Mouse (Mus musculus) T-helper 17 cell (primary cell): ENCODE data around the gene Ikzf3.

ENCODE experiments used
- in situ Hi-C, 2 experiments: fragments of 300-600 bp; cut with MboI, MseI; formaldehyde crosslinking; loops; 1 replicate in 1 of 2; 2 replicates in 1 of 2; pipeline ENCODE4 v1.15.1; 2025; ENCODE audit warnings: high pct_unique_total_duplicates in 2 of 2

Gene Ikzf3

DNA sequence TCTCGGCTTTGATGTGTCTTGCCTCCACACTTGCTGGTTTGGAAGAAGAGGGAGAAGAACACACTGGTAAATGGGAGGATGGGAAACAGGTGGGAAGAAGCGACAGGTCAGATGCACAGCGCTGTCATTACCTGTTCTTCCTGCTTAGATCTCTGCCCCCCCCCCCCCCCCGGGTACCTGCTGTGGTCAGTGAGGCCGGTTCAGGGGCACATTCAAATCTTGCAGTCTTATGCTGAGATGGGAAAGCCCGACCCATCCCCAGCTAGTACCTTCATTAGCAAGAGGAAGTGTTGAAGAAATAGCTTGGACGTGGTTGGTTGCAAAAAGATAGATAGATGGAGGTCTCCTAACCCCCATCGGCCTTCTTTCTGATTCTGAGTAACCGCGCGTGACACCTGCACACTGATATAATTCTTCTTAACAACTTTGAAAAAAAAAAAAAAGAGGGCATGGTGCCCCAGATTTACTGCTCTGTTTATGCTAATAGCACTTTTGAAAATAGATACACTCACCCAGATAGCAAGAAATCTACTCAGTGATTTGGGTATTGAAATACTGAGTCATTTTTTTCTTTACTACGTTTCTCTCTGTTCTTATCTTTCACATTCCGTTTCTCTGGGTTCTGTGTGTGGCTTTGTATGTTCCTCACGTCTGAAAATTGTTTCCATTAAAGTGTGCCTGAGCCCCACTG lies 68.7 kb downstream of the Ikzf3 start:
- in situ Hi-C loops: loop anchor here in 1 of 2 experiments (5.0 to 10.0 kb wide), 2 partner anchors 298 to 470 kb away; partner anchors contain the start of gene Nr1d1

DNA sequence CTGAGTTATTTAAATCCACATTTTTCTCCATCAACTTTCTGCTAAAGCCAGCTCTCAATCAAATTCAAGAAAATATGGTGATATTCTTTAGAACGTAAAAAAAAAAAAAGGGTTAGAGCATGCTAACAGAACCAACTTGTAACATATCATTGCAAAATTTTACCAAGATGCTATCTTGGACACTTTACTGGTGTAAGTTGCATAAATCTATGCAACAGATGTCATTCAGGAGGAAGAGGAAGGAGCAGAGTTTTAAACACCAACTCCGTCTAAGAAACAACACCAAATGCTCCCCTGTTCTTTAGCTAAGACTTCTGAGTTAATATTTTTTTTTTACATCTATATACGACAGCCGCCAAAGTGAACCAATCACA lies 69.4 kb downstream of the Ikzf3 start:
- in situ Hi-C loops: loop anchor here in 1 of 2 experiments (5.0 to 10.0 kb wide), 2 partner anchors 298 to 471 kb away; partner anchors contain the start of gene Nr1d1

DNA sequence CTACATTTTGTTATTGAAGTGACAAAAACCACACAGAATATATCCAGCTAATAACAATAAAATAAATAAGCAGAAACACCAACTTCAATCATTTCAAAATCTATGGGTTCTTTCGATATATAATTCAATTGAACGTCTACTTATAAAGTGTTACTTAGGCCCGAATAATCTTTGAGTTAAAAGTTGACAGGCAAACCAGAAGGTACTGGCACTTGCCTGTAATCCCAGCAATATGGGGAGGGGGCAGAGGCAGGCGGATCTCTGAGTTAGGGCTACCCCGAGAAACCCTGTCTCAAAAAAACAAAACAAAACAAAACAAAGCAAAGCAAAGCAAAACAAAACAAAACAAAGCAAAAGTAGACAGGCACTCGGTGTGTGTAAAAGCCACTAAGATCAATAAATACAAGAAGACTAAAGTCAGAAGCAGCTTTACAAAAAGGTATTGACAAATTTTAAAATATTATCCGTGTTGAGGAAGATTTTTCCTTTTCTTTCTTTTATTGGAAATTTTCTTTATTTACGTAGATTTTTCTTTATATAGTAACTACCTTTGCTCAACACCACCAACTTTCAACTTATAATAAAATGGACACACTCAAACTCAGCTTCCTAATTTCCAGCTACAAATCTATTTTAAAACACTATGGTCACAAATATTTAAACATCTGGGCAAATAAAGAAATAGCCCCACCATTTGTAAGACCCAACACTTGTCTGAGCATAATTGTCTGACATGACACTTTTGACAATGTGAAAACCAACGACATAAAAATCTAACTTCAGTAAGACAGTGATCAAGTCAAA lies 70.0 kb downstream of the Ikzf3 start:
- in situ Hi-C loops: loop anchor here in 1 of 2 experiments (5.0 to 10.0 kb wide), 2 partner anchors 299 to 471 kb away; partner anchors contain the start of gene Nr1d1

DNA sequence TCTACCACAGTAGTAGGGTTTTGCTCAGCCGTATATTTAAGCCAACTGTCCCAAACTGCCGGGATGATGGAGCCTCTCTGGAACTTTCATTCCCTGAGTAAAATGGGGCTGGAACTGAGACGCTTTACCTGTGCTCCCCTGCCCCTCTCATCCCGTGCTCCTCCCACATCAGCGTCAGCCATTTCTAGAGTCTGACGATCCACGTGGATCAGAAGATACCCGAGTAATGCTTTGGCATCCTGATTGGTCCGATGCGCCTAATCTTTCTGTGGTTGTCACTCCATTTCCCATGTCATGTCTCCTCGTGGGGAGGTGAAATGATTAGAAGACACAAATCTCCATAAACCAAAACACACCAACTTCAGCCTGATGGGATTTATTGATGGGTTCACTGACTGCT lies 70.9 kb downstream of the Ikzf3 start:
- in situ Hi-C loops: loop anchor here in 1 of 2 experiments (5.0 to 10.0 kb wide), 2 partner anchors 300 to 472 kb away; partner anchors contain the start of gene Nr1d1

DNA sequence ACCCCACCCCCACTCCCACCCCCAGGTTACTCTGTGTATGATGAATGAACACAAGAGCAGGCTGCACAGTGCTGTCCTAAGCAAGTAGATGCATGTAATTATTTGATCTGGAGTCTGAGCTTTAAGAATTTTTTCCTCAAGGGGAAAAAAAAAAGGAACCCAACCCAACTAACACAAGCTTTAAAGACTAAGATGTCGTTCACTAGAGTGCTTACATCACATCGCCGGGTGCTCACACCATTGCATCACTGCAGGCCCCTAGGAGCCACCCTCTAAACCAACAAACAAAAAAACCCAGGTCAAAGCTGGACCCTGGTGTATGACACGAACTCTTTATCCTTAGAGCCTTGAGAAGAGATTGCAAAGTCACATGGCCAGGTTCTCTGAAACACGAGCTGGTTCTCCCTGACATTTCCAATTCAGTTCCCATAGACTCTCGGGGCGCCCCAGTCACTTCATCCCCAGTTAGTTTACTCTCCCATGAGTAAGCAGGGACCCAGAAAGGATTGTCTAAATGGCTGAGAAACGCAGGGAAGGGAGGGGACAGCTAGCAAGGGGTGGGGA lies 71.8 kb downstream of the Ikzf3 start:
- in situ Hi-C loops: loop anchor here in 1 of 2 experiments (10.0 kb wide), 1 partner anchor 301 kb away; the partner anchor contains the start of gene Nr1d1

DNA sequence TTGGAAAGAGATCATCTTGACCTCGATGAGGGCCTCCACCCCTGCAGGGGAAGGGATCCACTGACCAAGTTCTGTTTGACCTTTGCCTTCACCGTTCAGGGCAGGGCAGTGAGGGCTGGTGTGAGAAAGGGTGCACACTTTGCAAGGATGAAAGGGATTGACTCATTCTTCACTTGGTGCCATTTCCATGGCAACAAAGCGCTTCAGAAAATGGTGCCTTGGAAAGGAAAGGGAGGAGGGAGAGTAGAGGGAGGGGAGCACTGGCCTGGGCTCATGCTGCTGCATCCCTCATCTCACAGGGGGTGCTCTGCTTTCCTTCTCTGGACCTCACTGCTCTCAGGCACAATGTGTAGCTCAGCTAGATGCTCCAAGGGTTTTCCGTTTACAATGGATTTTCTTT lies 73.1 kb downstream of the Ikzf3 start:
- in situ Hi-C loops: loop anchor here in 1 of 2 experiments (10.0 kb wide), 1 partner anchor 302 kb away; the partner anchor contains the start of gene Nr1d1

DNA sequence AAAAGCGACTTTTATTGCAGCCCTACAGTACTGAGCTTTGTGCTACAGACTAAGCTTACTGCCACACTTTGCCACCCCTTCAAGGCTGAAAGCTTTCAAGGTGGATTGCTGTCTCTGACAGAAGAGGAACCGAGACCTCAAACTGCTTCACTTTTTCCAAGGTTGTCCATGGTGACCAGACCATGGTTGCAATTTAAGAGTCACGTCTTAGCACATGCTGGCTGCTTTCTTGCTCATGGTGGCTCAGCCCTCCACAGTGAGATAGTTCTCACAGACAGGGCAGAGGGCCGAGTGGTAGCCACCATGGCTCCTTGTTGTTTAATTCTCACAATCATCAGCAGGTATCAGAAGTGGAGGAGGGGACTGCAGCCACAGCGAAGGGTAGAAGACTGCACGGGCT lies 75.0 kb downstream of the Ikzf3 start:
- in situ Hi-C loops: loop anchor here in 1 of 2 experiments (10.0 kb wide), 1 partner anchor 304 kb away; the partner anchor contains the start of gene Nr1d1

DNA sequence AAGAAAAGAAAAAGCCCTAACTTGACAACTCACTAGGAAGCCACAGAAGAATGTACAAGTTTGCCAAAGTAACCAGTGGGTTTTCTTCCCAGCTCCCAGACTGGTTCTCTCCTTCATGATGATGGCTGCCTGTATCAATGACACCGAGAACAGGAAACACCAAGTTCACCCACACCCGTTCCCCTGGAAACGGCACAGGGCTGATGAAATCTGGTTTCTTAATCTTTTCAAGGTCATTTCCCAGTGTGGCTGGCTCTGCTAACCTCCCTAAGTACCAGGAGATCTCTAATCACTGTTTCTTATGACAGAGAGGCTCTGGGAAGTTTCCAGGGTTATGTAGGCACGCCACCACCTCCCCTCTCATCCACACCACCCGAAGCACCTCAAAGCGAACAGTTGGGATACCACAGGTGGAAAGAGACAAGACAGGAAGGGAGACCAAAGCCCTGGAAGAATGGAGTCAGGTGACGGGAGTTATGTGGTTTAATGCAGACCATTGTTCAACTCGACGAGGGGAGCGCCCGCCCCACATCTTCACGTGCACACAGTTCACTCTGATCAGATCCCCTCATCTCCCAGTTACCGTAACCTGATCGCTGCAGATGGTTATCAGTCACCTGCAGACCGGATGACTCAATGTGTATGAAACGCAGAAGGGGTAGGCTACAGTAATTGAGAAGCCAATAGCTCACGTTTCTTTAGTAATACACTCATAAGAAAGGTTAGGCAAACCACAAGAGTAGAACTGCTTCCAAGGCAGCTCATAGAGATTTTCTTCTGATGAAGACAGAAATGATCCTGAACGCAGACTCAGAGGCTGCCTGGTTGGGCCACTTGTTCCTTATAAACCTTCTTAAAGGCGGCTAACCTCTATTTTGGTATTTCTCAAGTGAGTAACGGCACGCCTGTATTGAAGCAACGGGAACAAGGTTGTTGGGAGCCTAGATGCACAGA lies 75.8 kb downstream of the Ikzf3 start:
- in situ Hi-C loops: loop anchor here (5.0 to 10.0 kb wide), 4 partner anchors 82 to 665 kb away; partner anchors contain the start of genes Nr1d1 (in 2 of the 2) and Zpbp2 (in 1 of the 2)

DNA sequence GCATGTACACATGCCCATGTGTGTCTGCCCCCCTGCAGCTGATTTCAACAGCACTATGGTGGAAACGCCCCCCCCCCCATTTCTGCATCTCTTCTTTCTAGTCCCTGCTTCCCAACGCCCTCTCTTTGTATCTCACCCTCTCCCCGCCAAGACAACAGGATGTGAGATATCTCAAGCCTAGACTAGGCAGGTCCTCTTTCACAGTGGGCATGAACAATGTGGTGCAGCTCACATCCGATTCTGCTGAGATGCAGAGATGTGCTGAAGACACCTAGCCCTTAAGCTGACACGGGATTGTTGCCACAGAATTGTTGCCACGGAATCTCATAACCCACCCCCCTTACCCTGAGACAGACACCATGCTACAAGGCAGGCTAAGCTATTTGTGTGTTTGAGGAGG lies 81.3 kb downstream of the Ikzf3 start:
- in situ Hi-C loops: loop anchor here in 1 of 2 experiments (10.0 kb wide), 1 partner anchor 670 kb away; no protein-coding TSS in a partner anchor

DNA sequence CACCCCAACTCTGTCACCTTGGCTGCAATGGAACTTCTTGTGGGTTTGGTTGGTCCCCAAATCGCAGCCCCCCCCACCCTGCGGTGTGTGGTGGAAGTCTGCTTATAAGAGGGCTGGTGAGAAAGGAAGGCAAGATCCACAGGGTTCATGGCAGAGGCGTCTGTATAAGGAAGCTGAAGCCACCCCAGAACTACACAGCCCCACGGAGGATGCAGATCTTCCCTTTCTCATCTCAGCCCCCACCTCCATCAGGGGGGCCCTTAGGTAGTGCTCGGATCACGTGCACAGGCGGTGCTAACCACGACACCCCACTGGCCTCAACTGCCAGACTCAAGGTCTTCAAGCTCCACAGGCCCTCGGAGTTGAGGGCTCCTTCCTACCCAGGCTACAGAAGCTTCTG lies 81.9 kb downstream of the Ikzf3 start:
- in situ Hi-C loops: loop anchor here in 1 of 2 experiments (10.0 kb wide), 1 partner anchor 671 kb away; no protein-coding TSS in a partner anchor

DNA sequence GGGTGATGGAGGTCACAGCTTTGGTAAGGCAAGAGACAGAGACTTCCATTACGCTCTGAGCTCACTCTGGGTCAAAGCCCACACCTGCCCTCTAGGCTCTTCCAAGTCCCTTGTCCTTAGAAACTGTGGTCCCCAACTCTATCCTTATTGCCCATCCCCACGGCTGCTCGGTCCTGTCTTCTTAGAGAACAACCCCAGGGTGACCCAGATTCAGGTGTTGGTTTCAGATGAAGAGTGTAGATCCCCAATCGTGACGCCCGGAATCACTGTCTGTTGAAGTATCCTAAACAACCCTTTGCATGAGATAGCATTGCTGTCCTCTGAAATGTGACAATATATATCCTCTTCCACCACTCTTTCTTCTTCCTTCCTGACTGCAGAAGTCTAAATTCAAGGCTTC lies 83.6 kb downstream of the Ikzf3 start:
- in situ Hi-C loops: loop anchor here in 1 of 2 experiments (10.0 kb wide), 1 partner anchor 673 kb away; no protein-coding TSS in a partner anchor

DNA sequence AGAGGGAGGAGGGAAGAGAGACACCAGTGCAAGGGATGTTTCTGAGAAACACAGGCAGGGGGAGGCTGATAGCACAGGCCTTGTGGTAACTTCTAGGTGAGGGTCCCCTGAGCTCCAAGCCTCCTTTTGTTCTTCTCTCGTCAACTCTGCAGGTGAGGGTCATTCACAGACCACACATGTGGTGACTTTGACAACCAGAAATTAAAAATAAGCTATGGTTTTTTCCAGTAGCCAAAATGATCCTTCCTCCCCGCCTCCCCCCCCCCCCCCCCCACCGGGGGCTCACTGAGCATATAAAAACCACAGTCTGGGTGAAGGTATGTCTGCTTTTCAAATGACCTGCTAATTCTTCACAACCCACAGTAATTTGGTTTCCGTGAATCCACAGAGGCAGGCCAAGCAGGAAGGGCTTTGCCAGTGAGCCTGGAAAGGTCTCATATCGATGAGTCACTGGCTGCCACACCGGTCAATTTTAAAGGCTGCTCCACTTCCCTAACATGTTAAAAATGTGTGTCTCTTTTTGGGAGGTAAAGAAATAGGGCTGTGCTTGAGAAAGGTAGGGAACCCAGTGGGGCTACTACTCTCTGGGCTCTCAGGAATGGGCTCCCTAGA lies 84.6 kb downstream of the Ikzf3 start:
- in situ Hi-C loops: loop anchor here in 1 of 2 experiments (10.0 kb wide), 1 partner anchor 674 kb away; no protein-coding TSS in a partner anchor

DNA sequence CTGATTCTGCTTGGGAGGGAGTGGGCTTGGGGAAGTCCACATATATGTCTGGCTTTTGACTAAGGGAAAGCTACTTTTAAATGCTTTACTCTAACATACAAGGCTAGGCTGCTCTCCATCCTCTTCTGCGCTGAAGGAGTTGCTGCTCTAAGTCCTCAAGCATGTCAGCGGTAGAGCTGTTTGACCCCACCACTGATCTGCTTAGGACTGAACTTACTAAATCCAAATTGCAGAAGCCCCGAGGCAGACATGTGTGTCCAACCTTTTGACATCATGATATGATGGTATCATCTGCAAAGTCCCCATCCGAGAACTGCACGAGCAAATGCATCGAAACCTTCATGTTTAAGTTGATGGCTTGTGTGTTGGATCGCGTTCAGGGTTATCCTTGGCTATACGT lies 86.0 kb downstream of the Ikzf3 start:
- in situ Hi-C loops: loop anchor here in 1 of 2 experiments (10.0 kb wide), 1 partner anchor 675 kb away; no protein-coding TSS in a partner anchor

DNA sequence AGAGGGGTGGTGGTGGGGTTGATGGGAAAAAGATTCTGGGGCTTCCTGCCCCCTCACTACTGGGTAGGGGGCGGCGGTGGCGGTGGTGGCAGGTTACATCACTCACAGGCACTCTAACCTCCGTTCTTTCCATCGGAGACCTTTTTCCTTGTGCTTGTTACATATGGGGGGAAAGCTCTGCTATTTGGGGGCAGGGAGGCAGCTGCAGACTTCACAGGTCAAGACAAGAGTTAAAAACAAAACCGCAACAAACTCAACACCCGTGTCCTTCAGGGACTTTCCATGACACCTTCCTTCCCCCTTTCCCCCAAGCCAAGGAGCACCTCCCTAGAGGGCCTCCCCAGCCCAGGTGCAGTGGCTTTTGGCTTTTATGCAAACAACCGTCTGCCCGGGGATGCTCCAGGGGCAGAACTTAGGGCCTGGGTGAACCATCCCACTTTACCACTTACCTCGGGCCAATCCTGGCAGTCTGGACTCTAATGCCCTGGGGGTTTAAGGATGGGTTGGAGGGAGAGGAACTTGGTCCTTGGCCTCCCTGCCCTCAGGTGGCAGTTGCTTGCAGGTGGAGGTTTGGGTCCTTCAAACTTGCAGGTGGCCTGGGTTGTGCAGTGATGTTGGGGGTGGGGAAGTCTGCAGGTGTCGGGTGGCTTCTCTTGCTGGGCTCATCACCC lies 86.6 kb downstream of the Ikzf3 start:
- in situ Hi-C loops: no loop called here

DNA sequence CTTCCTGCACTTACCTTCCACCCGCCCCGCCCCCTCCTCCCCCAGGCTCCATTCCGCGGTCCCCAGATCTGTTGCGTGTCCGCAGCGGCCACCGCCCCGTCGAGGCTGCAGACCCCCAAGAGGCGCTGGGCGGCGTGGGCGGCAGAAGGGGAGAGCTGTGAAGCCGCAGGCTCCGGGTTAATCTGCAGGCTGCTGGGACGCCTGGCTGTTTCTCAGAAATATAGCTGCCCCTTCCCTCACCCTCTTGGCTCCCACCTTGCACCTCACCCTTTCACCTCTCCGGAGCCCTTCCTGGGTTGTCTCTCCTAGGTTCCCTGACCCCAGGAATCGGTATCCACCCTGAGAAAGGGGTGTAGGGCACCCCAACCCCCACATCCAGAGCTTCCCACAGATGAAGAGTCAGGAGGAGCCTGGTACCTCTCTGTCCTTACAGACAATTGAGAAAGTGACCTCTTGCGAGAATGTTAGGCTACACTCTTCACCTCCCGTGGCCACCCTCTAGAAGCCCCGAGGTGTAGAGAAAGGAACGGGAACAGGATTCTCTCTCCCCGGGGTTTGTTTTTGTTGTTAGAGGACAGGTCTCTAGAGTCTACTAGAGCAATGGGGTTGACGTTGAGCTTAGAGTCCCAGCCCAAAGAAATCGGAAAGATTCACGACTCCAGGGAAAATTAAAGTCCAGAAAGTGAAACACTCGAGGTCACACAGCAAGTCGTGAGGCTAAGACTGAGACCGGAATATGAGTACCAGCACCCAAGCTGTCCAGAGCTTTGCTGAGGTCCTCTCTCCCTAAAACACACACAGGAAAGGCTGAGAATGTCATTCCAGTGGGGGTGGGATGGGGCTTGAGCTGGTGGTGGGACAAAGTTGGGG lies 87.5 kb downstream of the Ikzf3 start:
- in situ Hi-C loops: no loop called here

DNA sequence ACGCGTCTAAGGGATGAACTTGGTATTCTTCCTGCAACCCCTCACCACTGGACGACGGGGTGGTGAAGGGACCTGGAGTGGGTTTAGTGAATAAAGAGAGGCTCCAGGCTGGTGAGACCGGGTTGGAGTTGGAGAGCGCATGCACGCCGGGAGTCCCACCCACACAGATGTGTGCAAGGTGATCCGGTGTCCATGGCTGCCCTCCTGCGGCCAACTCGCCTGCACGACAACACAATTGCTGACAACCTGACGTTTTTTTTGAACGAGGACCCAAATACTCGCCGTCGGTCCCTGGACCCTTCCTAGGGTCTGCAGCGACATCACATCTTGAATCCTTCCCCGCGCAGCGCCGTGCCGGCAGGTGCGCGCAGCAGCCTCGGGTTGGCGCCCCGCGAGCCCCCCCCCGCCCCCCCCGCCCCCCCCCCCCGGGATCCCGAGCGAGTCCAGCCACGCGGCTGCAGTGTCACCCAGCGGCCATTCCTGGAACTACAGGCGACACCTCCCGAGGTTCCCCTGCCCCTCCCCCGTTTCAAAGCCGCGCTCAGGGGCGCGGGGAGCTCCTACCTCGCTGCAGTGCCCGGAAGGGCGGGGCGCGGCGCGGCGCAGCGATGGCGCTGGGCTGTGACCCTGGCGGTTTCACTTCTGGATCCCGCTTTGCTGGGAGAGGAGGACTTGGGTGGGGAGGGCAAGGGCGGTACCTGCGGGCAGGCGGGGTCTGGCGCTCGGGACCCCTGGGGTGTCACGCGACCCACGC lies 88.3 kb downstream of the Ikzf3 start:
- in situ Hi-C loops: no loop called here

DNA sequence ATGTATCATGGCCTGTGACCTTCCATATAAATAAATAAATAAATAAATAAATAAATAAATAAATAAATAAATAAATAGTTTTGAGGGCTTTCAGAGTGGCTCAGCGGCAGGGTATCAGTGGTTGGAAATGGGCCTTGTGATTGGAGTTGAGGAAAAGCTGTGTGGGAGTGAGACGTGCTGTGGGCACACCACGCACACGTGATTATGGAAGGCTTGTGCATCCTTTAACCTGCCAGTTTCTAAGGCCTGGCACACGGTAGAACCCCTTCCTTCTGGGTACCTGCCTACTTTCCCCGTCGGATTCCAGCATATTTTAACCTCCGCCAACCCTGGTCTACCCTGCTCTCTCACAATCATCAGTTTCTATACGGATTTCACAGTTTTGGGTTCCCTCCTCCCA lies 88.9 kb downstream of the Ikzf3 start:
- in situ Hi-C loops: no loop called here

DNA sequence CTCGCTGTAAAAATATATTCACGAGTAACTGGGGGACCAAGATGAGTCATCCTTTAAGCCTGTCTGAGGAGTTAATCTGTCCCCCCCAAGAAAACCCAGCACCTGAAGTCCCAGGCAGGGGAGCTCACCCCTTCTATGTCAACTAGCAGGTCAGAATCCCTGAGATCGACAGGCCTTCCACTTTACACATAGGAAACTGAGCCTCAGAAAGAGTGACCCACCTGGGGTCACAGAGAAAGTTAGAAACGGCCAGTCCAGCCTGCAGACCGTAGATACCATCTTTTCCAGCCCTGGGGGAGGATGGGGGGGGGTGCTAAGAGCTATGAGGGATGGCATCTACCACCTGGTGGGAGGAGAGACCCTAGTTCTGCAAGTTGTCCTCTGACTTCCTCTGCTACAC lies 89.3 kb downstream of the Ikzf3 start:
- in situ Hi-C loops: no loop called here
